Mouse (Mus musculus) A20 (cell line): ENCODE measurements around the gene Arhgef1.
"Not testable (repeated sequence)": the region's sequence is repeated elsewhere in the genome, so short reads cannot be mapped to it uniquely, and the experiment has no call there.

ENCODE experiments used
- DNase-seq: peaks from one replicate; pipeline ENCODE4 v3.0.0-alpha.2; 2011; ENCODE audit warnings: low read depth, low spot score

Arhgef1 gene

GRCm38 (mm10) chr7:24890281-24891216, 12.2 kb upstream of the Arhgef1 start:
- peak; percentile 85 for DNase-seq

GRCm38 (mm10) chr7:24891241-24892124, 11.2 kb upstream of the Arhgef1 start:
- DNase-seq: peak; percentile 66

DNA sequence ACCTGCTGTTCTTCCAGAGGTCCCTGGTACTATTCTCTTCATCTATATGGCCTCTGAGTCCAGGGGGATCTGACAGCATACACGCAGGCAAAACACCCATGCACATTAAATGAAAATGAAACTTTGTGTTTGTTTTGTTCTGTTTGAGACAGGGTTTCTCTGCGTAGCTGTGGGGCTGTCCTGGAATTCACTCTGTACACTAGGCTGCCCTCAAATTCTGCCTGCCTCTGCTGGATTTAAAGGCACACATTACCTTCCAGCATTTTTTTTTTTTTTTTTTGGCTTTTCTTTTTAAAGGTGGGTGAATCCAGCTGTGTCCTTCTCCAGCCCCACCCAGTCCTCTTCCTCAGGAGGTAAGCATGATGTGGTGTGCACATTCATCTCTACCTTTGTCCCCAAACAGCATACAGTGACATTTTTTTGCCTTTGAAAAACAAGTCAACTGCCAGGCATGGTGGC, 10.6 kb upstream of the Arhgef1 start:
- DNase-seq: no peak

DNA sequence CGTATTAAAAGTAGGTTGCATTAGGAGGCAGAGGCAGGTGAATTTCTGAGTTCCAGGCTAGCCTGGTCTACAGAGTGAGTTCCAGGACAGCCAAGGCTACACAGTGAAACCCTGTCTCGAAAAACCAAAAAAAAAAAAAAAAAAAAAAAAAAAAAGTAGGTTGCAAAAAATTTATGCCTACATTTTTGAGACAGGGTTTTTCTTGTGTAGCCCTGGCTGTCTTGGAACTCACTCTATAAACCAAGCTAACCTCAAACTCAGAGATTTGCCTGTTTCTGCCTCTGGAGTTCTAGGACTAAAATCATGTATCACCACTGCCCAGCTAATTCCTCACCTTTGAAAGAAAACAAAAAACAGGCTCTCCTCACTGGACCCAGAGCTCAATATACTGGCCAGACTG, 7.0 kb upstream of the Arhgef1 start:
- not testable (repeated sequence) for DNase-seq

- DNase-seq: peak; percentile 85
Measured at GRCm38 (mm10) chr7:24896269-24896668, 6.4 kb upstream of the Arhgef1 start.

DNA sequence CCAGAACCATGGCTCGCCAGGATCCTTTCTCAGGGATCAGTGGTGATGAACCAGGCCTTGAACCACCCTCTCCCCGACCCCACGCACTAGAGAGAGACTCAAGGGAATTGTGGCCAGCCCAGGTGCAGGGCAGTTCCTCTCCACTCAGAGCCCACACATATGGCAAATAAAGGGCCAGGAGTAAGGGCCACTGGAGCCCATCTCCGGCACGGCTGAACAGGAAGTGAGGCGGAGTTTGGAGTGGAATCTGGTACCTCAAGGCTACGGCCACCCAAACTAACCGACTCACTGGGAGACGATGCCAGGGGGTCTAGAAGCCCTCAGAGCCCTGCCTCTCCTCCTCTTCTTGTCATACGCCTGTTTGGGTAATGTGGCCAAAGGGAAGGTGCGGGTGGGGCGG, 5.5 kb upstream of the Arhgef1 start, which contains the start of gene Cd79a:
Gene Cd79a (plus strand): TSS at position 158 of the 400 bp plus-strand sequence.
- DNase-seq: peak; percentile 90

GRCm38 (mm10) chr7:24897959-24898358, 4.8 kb upstream of the Arhgef1 start:
- DNase-seq: peak; percentile 52

GRCm38 (mm10) chr7:24901114-24901513, 1.6 kb upstream of the Arhgef1 start:
- DNase-seq: peak; percentile 33

GRCm38 (mm10) chr7:24901842-24902241, 870 bp upstream of the Arhgef1 start:
- DNase-seq: peak; percentile 77

- DNase-seq: no peak
Measured at GRCm38 (mm10) chr7:24902264-24902629, 465 bp upstream of the Arhgef1 start.

- DNase-seq: no peak
Measured at GRCm38 (mm10) chr7:24903444-24903825, 723 bp downstream of the Arhgef1 start.

DNA sequence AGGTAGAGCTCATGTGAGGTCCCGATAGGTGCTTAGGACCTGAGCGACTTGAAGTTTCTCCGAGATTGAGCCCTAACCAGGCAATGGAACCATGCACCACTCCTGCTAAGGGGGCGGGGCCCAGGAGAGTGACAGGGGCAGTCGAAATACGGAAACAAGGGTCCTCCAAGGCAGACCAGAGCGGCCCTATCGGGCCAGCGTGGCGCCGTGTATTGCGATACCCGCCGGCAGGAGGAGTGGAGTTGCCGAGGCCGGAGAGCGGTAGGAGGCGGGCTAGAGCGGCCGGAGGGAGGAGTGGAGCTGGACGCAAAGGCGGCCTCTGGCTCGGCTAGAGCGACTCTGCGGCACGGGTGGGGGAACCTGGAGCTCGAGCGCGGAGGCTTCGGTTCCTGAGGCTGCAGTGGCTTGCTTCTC, 1.4 kb downstream of the Arhgef1 start:
- DNase-seq: peak; percentile 99

DNA sequence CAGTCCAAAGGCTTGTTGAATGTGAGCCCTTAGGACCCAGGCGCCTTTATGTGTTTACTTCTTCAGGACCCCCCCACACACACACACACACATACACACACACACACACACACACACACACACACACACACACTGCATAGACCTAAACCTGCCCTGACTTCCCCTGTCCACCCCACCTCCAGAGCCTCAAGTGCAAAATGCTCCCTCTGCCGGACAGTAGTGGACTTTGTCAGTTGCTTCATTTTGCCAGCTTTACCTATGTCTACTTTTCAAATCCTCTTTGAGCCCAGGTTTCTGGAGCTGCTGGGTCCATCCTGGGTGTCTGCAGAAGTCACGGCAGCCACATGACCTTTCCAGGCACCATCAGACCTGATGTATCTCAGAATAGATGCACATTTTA, 2.2 kb downstream of the Arhgef1 start:
- DNase-seq: peak; percentile 86

GRCm38 (mm10) chr7:24906551-24906950, 3.8 kb downstream of the Arhgef1 start:
- no peak for DNase-seq

DNA sequence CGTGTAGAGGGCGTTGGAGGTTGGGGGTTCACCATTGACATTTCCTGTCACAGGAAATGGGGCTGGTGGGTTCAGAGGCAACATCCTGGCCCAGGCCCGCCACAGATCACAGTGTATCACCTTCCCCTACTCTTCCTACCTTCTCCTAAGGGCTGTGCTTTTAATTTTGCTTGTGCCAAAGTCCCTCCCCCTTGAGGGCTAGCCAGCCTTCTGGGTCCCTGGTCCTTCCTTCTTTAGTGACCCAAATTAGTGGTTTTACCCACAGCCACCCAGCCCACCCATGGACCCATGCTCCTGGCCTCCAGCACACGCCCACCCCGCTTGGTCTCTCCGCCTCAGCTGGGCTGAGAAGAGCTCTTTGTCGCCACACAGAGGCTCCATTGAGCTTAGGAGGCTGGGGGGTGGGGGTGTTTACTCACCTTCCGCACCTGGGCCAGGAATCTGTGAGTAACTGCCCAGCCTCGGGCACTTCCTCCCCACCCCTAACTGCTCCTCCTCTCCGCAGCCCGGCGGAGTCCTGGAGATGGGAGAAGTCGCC, 4.6 kb downstream of the Arhgef1 start:
- DNase-seq: no peak

- no peak for DNase-seq
Measured at GRCm38 (mm10) chr7:24912480-24912879, 9.8 kb downstream of the Arhgef1 start.

- no peak for DNase-seq
Measured at GRCm38 (mm10) chr7:24918763-24919323, 16.1 kb downstream of the Arhgef1 start.

DNA sequence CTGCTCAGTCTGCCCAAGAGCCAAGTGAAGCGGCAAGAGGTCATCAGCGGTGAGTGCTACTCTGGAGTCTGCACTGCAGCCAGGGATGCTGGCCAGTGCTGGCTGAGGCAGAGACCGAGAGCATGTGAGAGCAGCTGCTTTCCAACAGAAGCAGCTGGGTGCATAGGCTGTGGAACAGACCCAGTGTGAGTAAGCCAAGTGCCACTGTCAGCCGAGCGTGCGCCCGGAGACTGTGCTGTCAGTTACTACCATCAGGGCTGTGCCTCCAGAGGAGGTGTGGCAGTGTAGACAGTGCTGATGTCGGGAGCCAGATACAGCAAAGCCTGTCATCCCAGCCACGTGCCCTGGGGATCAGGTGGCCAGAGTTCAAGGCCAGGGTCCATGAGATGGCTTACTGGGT, 17.0 kb downstream of the Arhgef1 start:
- no peak for DNase-seq

- no peak for DNase-seq
Measured at GRCm38 (mm10) chr7:24930475-24930874, 27.8 kb downstream of the Arhgef1 start.

- no peak for DNase-seq
Measured at GRCm38 (mm10) chr7:24931651-24932050, 28.9 kb downstream of the Arhgef1 start.

- no peak for DNase-seq
Measured at GRCm38 (mm10) chr7:24943641-24944040, 40.9 kb downstream of the Arhgef1 start.
